Mouse (Mus musculus) liver, embryonic 13.5 days (tissue): ENCODE measurements around the gene Rgs7. TPM values are rescaled to one million over a fixed set of nuclear protein-coding genes. Genes with fewer than 3 reads are reported as not detected.

Experiments used
- ATAC-seq: fragments of 200-750 bp; cut with Nextera tagmentation; 2 replicates; pipeline ENCODE4 v1.8.0; 2017; ENCODE audit warnings: low read depth, mild to moderate bottlenecking, moderate number of reproducible peaks, moderate library complexity
- DNase-seq: peaks from one replicate; pipeline ENCODE4 v3.0.0; 2022
- H3K27ac ChIP-seq: fragments of 300-500 bp; sonication (generic); 2 replicates; pipeline ENCODE4 v1.5.1; 2015; ENCODE audit warnings: moderate library complexity, mild to moderate bottlenecking, inconsistent platforms
- H3K27me3 ChIP-seq: fragments of 300-500 bp; sonication (generic); 2 replicates; pipeline ENCODE4 v1.6.1; 2015; ENCODE audit warnings: mild to moderate bottlenecking, inconsistent platforms
- H3K36me3 ChIP-seq: fragments of 300-500 bp; sonication (generic); 2 replicates; pipeline ENCODE4 v1.6.1; 2015; ENCODE audit warnings: mild to moderate bottlenecking, inconsistent platforms
- H3K4me1 ChIP-seq: fragments of 300-500 bp; sonication (generic); replicated peaks from 2 replicates; pipeline ENCODE4 v1.6.1; 2015; ENCODE audit warnings: inconsistent platforms
- H3K4me2 ChIP-seq: fragments of 300-500 bp; sonication (generic); 2 replicates; pipeline ENCODE4 v1.6.1; 2015; ENCODE audit warnings: inconsistent platforms, mild to moderate bottlenecking, moderate library complexity
- H3K4me3 ChIP-seq: fragments of 300-500 bp; sonication (generic); replicated peaks from 2 replicates; pipeline ENCODE4 v1.5.1; 2015; ENCODE audit warnings: mild to moderate bottlenecking, inconsistent platforms
- H3K9ac ChIP-seq: fragments of 300-500 bp; sonication (generic); 2 replicates; pipeline ENCODE4 v1.6.1; 2015; ENCODE audit warnings: mild to moderate bottlenecking, inconsistent platforms
- H3K9me3 ChIP-seq: fragments of 300-500 bp; sonication (generic); replicated peaks from 2 replicates; pipeline ENCODE4 v1.6.1; 2016; ENCODE audit warnings: inconsistent platforms
- WGBS: fragments of 180-500 bp; shearing (Covaris S2); methylation state at CpG from one replicate; pipeline ENCODE4 v1.1.7; 2015; ENCODE audit not compliant: insufficient replicate concordance; 5-methylcytosine and 5-hydroxymethylcytosine counted together
- polyA plus RNA-seq: library from polyadenylated mRNA; unstranded; fragments of >200 nt; fragmentation: Nextera tagmentation; extraction: Ambion mirVana; gene quantifications from 2 replicates; pipeline ENCODE4 v1.2.1, GENCODE M21; 2015

The Rgs7 gene
- polyA plus RNA-seq, 1 experiment from 2014 or later, result 0.05 TPM

GRCm38 (mm10) chr1:175485109-175485508 is 7.2 kb downstream of the Rgs7 start:
- Histone ChIP-seq H3K27me3 (no peaks in the 10 kb centered on the region), H3K4me2 (no peak overlapping the region), H3K27ac (no peak overlapping the region), H3K9me3 (no peaks in the 10 kb centered on the region), H3K4me1 (no peaks in the 10 kb centered on the region), H3K9ac (no peak overlapping the region), H3K36me3 (no peaks in the 10 kb centered on the region), H3K4me3 (no peak overlapping the region)
- DNase-seq (no peak), ATAC-seq (no peak)
- WGBS, result 58% methylated on average over 4 of the region's 4 CpGs

DNA sequence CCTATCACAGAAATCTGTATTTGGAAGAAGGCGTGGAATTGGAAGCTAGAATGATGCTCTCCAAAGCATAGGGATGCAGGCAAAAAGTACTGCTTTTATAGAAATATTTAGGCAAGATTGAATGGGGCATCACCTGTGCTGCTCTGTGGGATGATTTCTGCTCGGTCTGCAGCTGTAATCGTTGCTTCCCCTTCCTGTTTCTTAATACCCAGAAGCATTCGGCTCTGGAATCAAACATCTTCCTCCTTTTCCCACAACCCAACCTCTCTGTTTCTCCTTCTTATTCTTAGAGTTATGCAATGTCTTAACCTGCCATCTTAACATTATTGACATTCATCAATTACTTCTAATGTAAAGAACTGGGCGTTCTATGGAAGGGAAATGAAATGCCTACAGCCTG is 19.2 kb downstream of the Rgs7 start:
- no peak overlapping the region for H3K4me2 ChIP-seq
- no peak overlapping the region for H3K9ac ChIP-seq
- H3K4me3 ChIP-seq, result no peak overlapping the region
- ATAC-seq (no peak), DNase-seq (no peak)
- no peaks in the 10 kb centered on the region for H3K27me3 ChIP-seq
- H3K36me3 ChIP-seq, result no peaks in the 10 kb centered on the region
- no peaks in the 10 kb centered on the region for H3K4me1 ChIP-seq
- 42% methylated on average over 5 of the region's 5 CpGs for WGBS
- no peaks in the 10 kb centered on the region for H3K9me3 ChIP-seq
- H3K27ac ChIP-seq, result no peak overlapping the region

- no peaks in the 10 kb centered on the region for H3K9me3 ChIP-seq
- no peaks in the 10 kb centered on the region for H3K27me3 ChIP-seq
- H3K36me3 ChIP-seq, result no peaks in the 10 kb centered on the region
- no peak overlapping the region for H3K4me3 ChIP-seq
- H3K4me1 ChIP-seq, result no peaks in the 10 kb centered on the region
- ATAC-seq (no peak), DNase-seq (no peak)
- H3K9ac ChIP-seq, result no peak overlapping the region
- no peak overlapping the region for H3K27ac ChIP-seq
- WGBS, result 42% methylated on average over 8 of the region's 8 CpGs
- H3K4me2 ChIP-seq, result no peak overlapping the region
Observed at GRCm38 (mm10) chr1:175469087-175469788, 23.1 kb downstream of the Rgs7 start.

- no peaks in the 10 kb centered on the region for H3K9me3 ChIP-seq
- H3K4me2 ChIP-seq, result no peak overlapping the region
- H3K4me3 ChIP-seq, result no peak overlapping the region
- H3K27ac ChIP-seq, result no peak overlapping the region
- WGBS, result 54% methylated on average over 2 of the region's 2 CpGs
- no peak for DNase-seq
- no peak for ATAC-seq
- no peak overlapping the region for H3K9ac ChIP-seq
- H3K36me3 ChIP-seq, result no peaks in the 10 kb centered on the region
- no peaks in the 10 kb centered on the region for H3K27me3 ChIP-seq
- H3K4me1 ChIP-seq, result no peaks in the 10 kb centered on the region
Observed at GRCm38 (mm10) chr1:175464566-175464965, 27.7 kb downstream of the Rgs7 start.

DNA sequence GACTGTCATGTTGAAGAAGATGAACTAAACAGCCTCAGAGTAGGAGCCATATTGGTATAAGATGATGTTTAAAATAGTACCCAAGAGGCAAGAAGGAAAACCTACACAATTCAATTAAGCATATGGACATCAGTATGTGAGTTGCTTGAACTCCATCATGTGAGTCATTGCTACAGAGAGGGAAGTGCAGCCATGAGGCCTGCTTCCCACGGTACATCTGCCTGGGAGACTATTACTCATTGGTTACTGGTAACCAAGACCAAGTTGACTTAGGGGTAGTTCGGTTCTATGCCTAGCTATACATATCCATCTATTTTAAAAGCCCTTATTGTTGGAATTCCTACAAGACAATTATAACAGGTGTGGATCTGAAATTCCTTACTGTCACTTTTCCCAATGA is 29.9 kb downstream of the Rgs7 start:
- H3K4me3 ChIP-seq, result no peak overlapping the region
- no peaks in the 10 kb centered on the region for H3K9me3 ChIP-seq
- H3K36me3 ChIP-seq, result no peaks in the 10 kb centered on the region
- H3K27me3 ChIP-seq, result no peaks in the 10 kb centered on the region
- ATAC-seq (no peak), DNase-seq (no peak)
- H3K9ac ChIP-seq, result no peak overlapping the region
- H3K4me1 ChIP-seq, result no peaks in the 10 kb centered on the region
- WGBS, result 64% methylated on average over 2 of the region's 2 CpGs
- H3K27ac ChIP-seq, result no peak overlapping the region
- H3K4me2 ChIP-seq, result no peak overlapping the region

DNA sequence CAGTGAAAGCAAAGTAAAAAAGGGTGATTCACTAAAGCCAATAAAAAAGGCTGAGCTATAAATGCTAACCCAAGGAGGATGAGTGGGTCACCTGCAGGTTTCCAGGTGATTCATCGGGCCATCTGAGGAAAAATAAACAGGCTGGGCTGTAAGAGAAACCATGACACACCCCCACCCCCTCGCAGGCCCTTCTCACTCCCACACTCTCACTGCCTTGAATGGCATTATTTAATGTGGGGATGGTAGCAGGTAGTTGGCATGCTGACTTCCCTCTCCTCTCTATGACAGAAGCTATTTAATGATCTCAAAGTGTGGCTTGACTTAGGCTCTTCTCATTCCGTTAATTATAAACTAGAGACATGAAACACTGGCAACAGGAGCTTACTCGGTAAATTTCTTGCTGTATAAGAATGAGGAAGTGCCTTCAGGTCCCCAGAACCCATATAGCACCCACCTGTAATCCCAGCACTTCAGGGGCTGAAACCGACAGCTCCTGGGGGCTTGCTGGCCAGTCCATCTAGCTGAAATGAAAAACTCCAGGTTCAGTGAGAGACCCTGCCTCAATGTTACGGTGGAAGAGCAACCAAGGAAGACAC is 38.2 kb downstream of the Rgs7 start:
- Histone ChIP-seq H3K27ac (no peak overlapping the region), H3K36me3 (no peaks in the 10 kb centered on the region), H3K4me3 (no peak overlapping the region), H3K4me1 (no peaks in the 10 kb centered on the region), H3K9ac (no peak overlapping the region), H3K4me2 (no peak overlapping the region), H3K27me3 (no peaks in the 10 kb centered on the region), H3K9me3 (no peaks in the 10 kb centered on the region)
- WGBS, result 57% methylated on average over 6 of the region's 6 CpGs
- DNase-seq, result no peak
- no peak for ATAC-seq

GRCm38 (mm10) chr1:175448017-175448416 is 44.3 kb downstream of the Rgs7 start:
- no peak overlapping the region for H3K9ac ChIP-seq
- no peaks in the 10 kb centered on the region for H3K9me3 ChIP-seq
- H3K27me3 ChIP-seq, result no peaks in the 10 kb centered on the region
- ATAC-seq (no peak), DNase-seq (no peak)
- no peaks in the 10 kb centered on the region for H3K4me1 ChIP-seq
- WGBS, result 57% methylated on average over 5 of the region's 5 CpGs
- H3K36me3 ChIP-seq, result no peaks in the 10 kb centered on the region
- no peak overlapping the region for H3K27ac ChIP-seq
- no peak overlapping the region for H3K4me3 ChIP-seq
- H3K4me2 ChIP-seq, result no peak overlapping the region

GRCm38 (mm10) chr1:175442939-175443338 is 49.4 kb downstream of the Rgs7 start:
- no peak for ATAC-seq
- H3K4me2 ChIP-seq, result no peak overlapping the region

GRCm38 (mm10) chr1:175442025-175442424 is 50.3 kb downstream of the Rgs7 start:
- no peaks in the 10 kb centered on the region for H3K27me3 ChIP-seq
- no peak overlapping the region for H3K4me2 ChIP-seq
- ATAC-seq, result no peak
- no peaks in the 10 kb centered on the region for H3K4me1 ChIP-seq
- H3K27ac ChIP-seq, result no peak overlapping the region
- no peak overlapping the region for H3K4me3 ChIP-seq
- no peak overlapping the region for H3K9ac ChIP-seq
- H3K9me3 ChIP-seq, result no peaks in the 10 kb centered on the region
- no peaks in the 10 kb centered on the region for H3K36me3 ChIP-seq
- DNase-seq, result no peak
- 69% methylated on average over 6 of the region's 6 CpGs for WGBS

More at GRCm38 (mm10) chr1:175442939-175443338, 49.4 kb downstream of the Rgs7 start:
- Histone ChIP-seq H3K36me3 (no peaks in the 10 kb centered on the region), H3K4me1 (no peaks in the 10 kb centered on the region), H3K9ac (no peak overlapping the region), H3K27ac (no peak overlapping the region), H3K9me3 (no peaks in the 10 kb centered on the region), H3K4me3 (no peak overlapping the region), H3K27me3 (no peaks in the 10 kb centered on the region)
- WGBS, result 53% methylated on average over 1 of the region's 1 CpGs
- no peak for DNase-seq

DNA sequence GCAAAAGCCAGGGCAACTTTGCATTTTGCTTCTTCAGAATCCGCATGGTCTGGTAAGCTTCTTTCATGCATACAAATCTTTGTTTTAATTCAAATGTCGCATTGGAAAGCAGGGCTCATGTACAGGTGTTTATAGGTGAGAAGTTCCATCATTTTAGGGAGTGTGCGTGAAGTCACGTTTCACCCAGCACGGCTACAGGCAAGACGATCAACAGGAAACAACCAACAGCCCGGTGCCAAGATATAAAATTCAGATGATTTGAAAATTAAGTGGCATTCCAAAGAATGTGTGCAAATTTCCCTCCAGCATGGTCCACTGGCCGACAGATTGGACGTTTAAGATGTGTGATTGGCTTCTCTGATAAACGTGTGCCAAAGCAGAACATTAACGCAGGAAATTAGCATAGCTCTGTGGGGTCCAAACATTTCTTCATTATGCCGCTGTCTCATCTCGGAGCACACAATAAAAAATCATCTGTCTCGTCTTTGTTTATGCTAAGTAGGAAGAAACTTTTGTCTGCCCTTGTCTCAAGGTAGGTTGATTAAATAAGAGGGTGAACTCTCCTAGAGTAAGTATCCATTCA is 58.6 kb downstream of the Rgs7 start:
- no peak overlapping the region for H3K4me3 ChIP-seq
- H3K36me3 ChIP-seq, result no peaks in the 10 kb centered on the region
- 70% methylated on average over 14 of the region's 14 CpGs for WGBS
- no peak overlapping the region for H3K4me2 ChIP-seq
- H3K4me1 ChIP-seq, result no peaks in the 10 kb centered on the region
- no peaks in the 10 kb centered on the region for H3K9me3 ChIP-seq
- no peak overlapping the region for H3K9ac ChIP-seq
- no peak overlapping the region for H3K27ac ChIP-seq
- ATAC-seq (no peak), DNase-seq (no peak)
- no peaks in the 10 kb centered on the region for H3K27me3 ChIP-seq

GRCm38 (mm10) chr1:175433128-175433527 is 59.2 kb downstream of the Rgs7 start:
- Histone ChIP-seq H3K27ac (no peak overlapping the region), H3K36me3 (no peaks in the 10 kb centered on the region), H3K27me3 (no peaks in the 10 kb centered on the region), H3K4me1 (no peaks in the 10 kb centered on the region), H3K9me3 (no peaks in the 10 kb centered on the region), H3K4me2 (no peak overlapping the region), H3K9ac (no peak overlapping the region), H3K4me3 (no peak overlapping the region)
- ATAC-seq, result no peak
- WGBS, result 66% methylated on average over 6 of the region's 6 CpGs
- DNase-seq, result no peak
